Mouse (Mus musculus): ENCODE results near the gene Tiam2.

DNA sequence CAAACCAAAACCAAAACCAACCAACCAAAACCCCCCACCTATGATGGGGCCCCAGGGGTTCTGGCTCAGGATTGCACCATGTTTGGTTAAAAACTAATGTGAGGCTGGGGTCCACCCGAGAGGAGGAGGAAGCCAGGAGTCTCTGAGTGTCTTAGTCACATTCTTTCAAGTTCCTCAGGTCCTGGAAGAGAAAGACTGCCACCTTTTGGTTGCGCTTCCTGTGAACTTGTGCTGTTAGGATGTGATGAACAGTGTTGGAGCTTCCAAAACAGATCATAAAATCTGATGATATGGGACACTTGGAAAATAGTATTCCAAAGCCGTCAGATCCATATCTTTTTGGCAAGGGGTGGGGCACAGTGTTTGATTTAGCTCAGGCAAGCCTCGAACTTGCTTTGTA is 174.6 kb downstream of the Tiam2 start:
- no peak for TF ChIP-seq POLR2A (IDR thresholded peaks at IDR 0.05; ENCODE audit: borderline replicate concordance, control insufficient read depth, low read depth, low read length)
- no peak for TF ChIP-seq CTCF (IDR thresholded peaks at IDR 0.05; ENCODE audit: control insufficient read depth, insufficient read depth, low read length)

All from bone marrow, adult 2 months (tissue).